Mouse (Mus musculus) gastrocnemius, postnatal 25 days (tissue): ENCODE measurements around the gene Rnaseh2a. TPM values are rescaled to one million over a fixed set of nuclear protein-coding genes. Genes with fewer than 3 reads are reported as not detected.

Experiments used
- DNase-seq: peaks from one replicate; pipeline ENCODE4 v3.0.0; 2022
- microRNA-seq, 2 experiments: library from miRNA; unstranded; fragments of <30 nt; microRNA quantifications; one replicate each; pipeline ENCODE4 v1.2.0; 2021; ENCODE audit warnings: borderline replicate concordance in 2 of 2
- total RNA-seq, 2 experiments: library from RNA; stranded (reverse); gene quantifications; 1 replicate in 1 of 2; 2 replicates in 1 of 2; pipeline ENCODE4 v1.2.3; 2021

Rnaseh2a gene
- total RNA-seq, 2 experiments from 2014 or later = 22.2 to 24.7 TPM

- DNase-seq = no peak
These were observed 62.5 kb downstream of the Rnaseh2a start for GRCm38 (mm10) chr8:84907037-84907436.

Small RNAs within 50 kb of the gene (microRNA-seq; reads per million reads assigned to microRNA genes)
- gene Gm24197 = 0 reads per million in 2 experiments

Other genes starting within 250 kb of the Rnaseh2a start
- gene G430095P16Rik, start 246.8 kb downstream of the Rnaseh2a start, total RNA-seq = under 1 TPM; 0.54 to 0.67 TPM
- 100 to 1,000 TPM; 447 to 529 TPM for gene Nfix, start 169.4 kb downstream of the Rnaseh2a start, total RNA-seq
- 1 to 10 TPM; 9.5 to 9.6 TPM for gene Dand5, start 146.9 kb downstream of the Rnaseh2a start, total RNA-seq
- gene Gadd45gip1, start 138.2 kb downstream of the Rnaseh2a start, total RNA-seq = 10 to 100 TPM; 20.5 to 22.6 TPM
- 100 to 1,000 TPM; 134 TPM for gene Rad23a, start 129.1 kb downstream of the Rnaseh2a start, total RNA-seq
- 100 to 1,000 TPM; 178 to 214 TPM for gene Calr, start 122.8 kb downstream of the Rnaseh2a start, total RNA-seq
- 10 to 100 TPM; 21.2 to 24.2 TPM for gene Farsa, start 112.8 kb downstream of the Rnaseh2a start, total RNA-seq
- 1 to 10 TPM in 1 of 2 experiments, under 1 TPM in 1; 0.95 to 1.2 TPM for gene Syce2, start 97.7 kb downstream of the Rnaseh2a start, total RNA-seq
- 10 to 100 TPM; 34.7 to 34.8 TPM for gene Gcdh, start 75.8 kb downstream of the Rnaseh2a start, total RNA-seq
- gene Klf1, start 67.8 kb downstream of the Rnaseh2a start, total RNA-seq = not detected
- 1 to 10 TPM; 4.5 to 5.7 TPM for gene Dnase2a, start 61.2 kb downstream of the Rnaseh2a start, total RNA-seq
- gene Mast1, start 32.4 kb downstream of the Rnaseh2a start, total RNA-seq = not detected
- not detected for gene Rtbdn, start 22.8 kb downstream of the Rnaseh2a start, total RNA-seq
- not detected for gene Gm49661, start 334 bp downstream of the Rnaseh2a start, total RNA-seq
- gene Prdx2, start 180 bp downstream of the Rnaseh2a start, total RNA-seq = 100 to 1,000 TPM; 192 to 200 TPM
- 1 to 10 TPM; 5.1 to 6.9 TPM for gene Junb, start 9.0 kb upstream of the Rnaseh2a start, total RNA-seq
- gene Hook2, start 20.8 kb upstream of the Rnaseh2a start, total RNA-seq = 1 to 10 TPM; 1.1 to 1.3 TPM
- gene Best2, start 44.8 kb upstream of the Rnaseh2a start, total RNA-seq = not detected
- 10 to 100 TPM; 45.6 to 48.2 TPM for gene Asna1, start 55.5 kb upstream of the Rnaseh2a start, total RNA-seq
- gene Trir, start 57.1 kb upstream of the Rnaseh2a start, total RNA-seq = 10 to 100 TPM; 66.5 to 69.4 TPM
- 10 to 100 TPM; 23.5 to 27.9 TPM for gene Tnpo2, start 67.1 kb upstream of the Rnaseh2a start, total RNA-seq
- 1 to 10 TPM; 1.8 to 2.2 TPM for gene Fbxw9, start 90.3 kb upstream of the Rnaseh2a start, total RNA-seq
- not detected for gene Gm5741, start 98.2 kb upstream of the Rnaseh2a start, total RNA-seq
- gene Dhps, start 102.0 kb upstream of the Rnaseh2a start, total RNA-seq = 10 to 100 TPM; 18.6 to 20.3 TPM
- 10 to 100 TPM; 39.8 to 43.1 TPM for gene Wdr83os, start 111.0 kb upstream of the Rnaseh2a start, total RNA-seq
- gene Wdr83, start 111.5 kb upstream of the Rnaseh2a start, total RNA-seq = 10 to 100 TPM; 14.9 to 21.8 TPM
- gene Man2b1, start 113.5 kb upstream of the Rnaseh2a start, total RNA-seq = 10 to 100 TPM in 1 of 2 experiments, 1 to 10 TPM in 1; 7.3 to 12.6 TPM
- 1 to 10 TPM in 1 of 2 experiments, under 1 TPM in 1; 1.00 to 1.4 TPM for gene Zfp791, start 153.3 kb upstream of the Rnaseh2a start, total RNA-seq
- gene Cks1brt, start 182.2 kb upstream of the Rnaseh2a start, total RNA-seq = not detected